Mouse (Mus musculus): ENCODE data around the gene Ppard.

DNA sequence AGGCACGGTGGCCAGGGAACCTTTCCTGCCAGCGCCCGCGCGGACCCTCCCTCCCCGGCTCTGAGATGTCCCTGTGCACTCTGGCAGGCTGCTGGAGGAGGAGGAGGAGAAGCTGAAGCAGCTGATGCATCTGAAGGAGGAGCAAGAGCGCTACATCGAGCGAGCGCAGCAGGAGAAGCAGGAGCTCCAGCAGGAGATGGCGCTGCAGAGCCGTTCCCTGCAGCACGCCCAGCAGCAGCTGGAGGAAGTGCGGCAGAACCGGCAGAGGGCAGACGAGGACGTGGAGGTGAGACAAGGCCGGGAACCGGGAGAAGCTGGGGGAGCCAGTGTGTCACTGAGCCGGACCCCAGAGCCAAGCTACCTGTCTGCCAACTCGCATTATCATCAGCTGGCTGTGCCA, 6.5 kb upstream of the Ppard start:
- TF ChIP-seq CTCF (IDR thresholded peaks at IDR 0.05; ENCODE audit: borderline replicate concordance, insufficient read depth, low read depth, low read length) (peak; percentile 98), POLR2A (IDR thresholded peaks at IDR 0.05; ENCODE audit: borderline replicate concordance, insufficient read depth, low read length) (no peak)
